Mouse (Mus musculus): Measurements from ENCODE around the gene Map3k5.

Gene Map3k5

GRCm38 (mm10) chr10:20056859-20057644 is 122.8 kb downstream of the Map3k5 start:
- no peak for DNase-seq (ENCODE audit: low spot score in 2 of 2)

- DNase-seq (ENCODE audit: low spot score in 2 of 2), result no peak
These were observed 123.8 kb downstream of the Map3k5 start for GRCm38 (mm10) chr10:20058031-20058430.

GRCm38 (mm10) chr10:20058841-20059240 is 124.6 kb downstream of the Map3k5 start:
- no peak for DNase-seq (ENCODE audit: low spot score in 2 of 2)

- no peak for DNase-seq (ENCODE audit: low spot score in 2 of 2)
These were observed 126.2 kb downstream of the Map3k5 start for GRCm38 (mm10) chr10:20060320-20060970.

GRCm38 (mm10) chr10:20064556-20065207 is 130.4 kb downstream of the Map3k5 start:
- no peak for DNase-seq (ENCODE audit: low spot score in 2 of 2)

GRCm38 (mm10) chr10:20066069-20066665 is 131.9 kb downstream of the Map3k5 start:
- DNase-seq (ENCODE audit: low spot score in 2 of 2), result no peak

GRCm38 (mm10) chr10:20069771-20070460 is 135.6 kb downstream of the Map3k5 start:
- no peak for DNase-seq (ENCODE audit: low spot score in 2 of 2)

GRCm38 (mm10) chr10:20070576-20071109 is 136.4 kb downstream of the Map3k5 start:
- DNase-seq (ENCODE audit: low spot score in 2 of 2), result no peak

GRCm38 (mm10) chr10:20071716-20072115 is 137.4 kb downstream of the Map3k5 start:
- DNase-seq (ENCODE audit: low spot score in 2 of 2), result no peak

GRCm38 (mm10) chr10:20073236-20073893 is 139.1 kb downstream of the Map3k5 start:
- DNase-seq (ENCODE audit: low spot score in 2 of 2), result peak; percentile 47 to 78

GRCm38 (mm10) chr10:20076541-20077469 is 142.5 kb downstream of the Map3k5 start:
- no peak for DNase-seq (ENCODE audit: low spot score in 2 of 2)

- no peak for DNase-seq (ENCODE audit: low spot score in 2 of 2)
These were observed 144.1 kb downstream of the Map3k5 start for GRCm38 (mm10) chr10:20078350-20078749.

- DNase-seq (ENCODE audit: low spot score in 2 of 2), result no peak
These were observed 153.6 kb downstream of the Map3k5 start for GRCm38 (mm10) chr10:20087841-20088240.

- no peak for DNase-seq (ENCODE audit: low spot score in 2 of 2)
These were observed 154.8 kb downstream of the Map3k5 start for GRCm38 (mm10) chr10:20089026-20089425.

GRCm38 (mm10) chr10:20090171-20090570 is 155.9 kb downstream of the Map3k5 start:
- DNase-seq (ENCODE audit: low spot score in 2 of 2), result no peak

GRCm38 (mm10) chr10:20091416-20091815 is 157.1 kb downstream of the Map3k5 start:
- DNase-seq (ENCODE audit: low spot score in 2 of 2), result no peak

GRCm38 (mm10) chr10:20092371-20092770 is 158.1 kb downstream of the Map3k5 start:
- no peak for DNase-seq (ENCODE audit: low spot score in 2 of 2)

- no peak for DNase-seq (ENCODE audit: low spot score in 2 of 2)
These were observed 167.2 kb downstream of the Map3k5 start for GRCm38 (mm10) chr10:20101456-20101855.

GRCm38 (mm10) chr10:20104271-20104931 is 170.1 kb downstream of the Map3k5 start:
- peak in 1 of 2 experiments; percentile 86 for DNase-seq (ENCODE audit: low spot score in 2 of 2)
